Mouse (Mus musculus) liver, postnatal 0 days (tissue): ENCODE data around the gene Spi1.

Experiments used
- CTCF ChIP-seq: sonication (generic); IDR thresholded peaks from 2 replicates; pipeline ENCODE4 v1.5.1; 2016; ENCODE audit warnings: antibody characterized with exemption, low read depth
- EP300 ChIP-seq: IDR thresholded peaks from 2 replicates; pipeline ENCODE4 v1.6.1; 2016; ENCODE audit warnings: antibody characterized with exemption, low read depth, mild to moderate bottlenecking

GRCm38 (mm10) chr2:91044727-91045126 is 37.5 kb upstream of the Spi1 start:
- no peak for TF ChIP-seq EP300
- TF ChIP-seq CTCF, result no peak
